Mouse (Mus musculus) heart, postnatal 0 days (tissue): ENCODE data around the gene Slc48a1.

ENCODE experiments used
- CTCF ChIP-seq: IDR thresholded peaks from 2 replicates; pipeline ENCODE4 v1.5.1; 2016; ENCODE audit warnings: antibody characterized with exemption, control low read depth, low read depth
- EP300 ChIP-seq: IDR thresholded peaks from 2 replicates; pipeline ENCODE4 v1.6.1; 2016; ENCODE audit warnings: antibody characterized with exemption, low read depth

DNA sequence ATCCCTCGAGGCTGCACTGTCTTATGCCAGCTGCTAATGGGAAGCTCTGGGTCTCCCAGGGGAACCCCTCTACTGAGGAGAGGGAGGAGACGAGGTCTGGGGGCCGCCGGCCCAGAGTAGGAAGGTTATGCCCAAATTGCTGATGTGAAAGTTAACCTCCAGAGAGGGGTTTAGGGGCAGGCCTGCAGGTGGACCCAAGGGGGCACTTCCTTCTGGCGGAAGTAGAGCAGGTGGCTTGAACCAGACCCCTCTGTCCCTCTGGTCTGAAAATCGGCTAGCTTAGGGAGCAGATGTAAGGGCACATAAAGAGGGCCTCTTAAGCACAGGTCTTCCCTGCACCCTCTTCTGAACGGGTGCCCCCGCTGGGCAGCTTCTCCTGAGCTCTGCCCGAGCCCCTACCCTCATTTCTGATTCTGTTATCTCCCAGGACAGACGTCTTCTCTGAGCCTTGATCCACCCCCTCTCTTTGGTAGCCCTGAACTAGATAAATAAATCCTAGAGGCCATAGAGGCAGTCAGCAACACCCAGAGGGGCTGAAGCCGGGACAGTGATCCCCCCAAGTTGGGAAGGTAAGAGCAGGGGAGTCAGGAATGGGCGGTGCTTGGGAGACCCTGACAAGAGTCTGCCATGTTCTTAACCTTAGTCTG is 47.7 kb downstream of the Slc48a1 start:
- TF ChIP-seq CTCF (no peak), EP300 (no peak)
